Mouse (Mus musculus): Measurements from ENCODE around the gene Lztr1. TPM values are rescaled to one million over a fixed set of nuclear protein-coding genes. Genes with fewer than 3 reads are reported as not detected.

The Lztr1 gene
- 35.0 and 51.1 TPM in 2 replicates for total RNA-seq (2014; fragmentation: Nextera tagmentation)
- total RNA-seq (2017) = 47.1 and 73.7 TPM in 2 replicates

- peak; percentile 93 for ATAC-seq (replicated peaks; ENCODE audit: poor library complexity, severe bottlenecking)
Measured at GRCm38 (mm10) chr16:17508546-17509239, at the start of gene Lztr1. Gene Lztr1 (plus strand): TSS chr16:17508688.

DNA sequence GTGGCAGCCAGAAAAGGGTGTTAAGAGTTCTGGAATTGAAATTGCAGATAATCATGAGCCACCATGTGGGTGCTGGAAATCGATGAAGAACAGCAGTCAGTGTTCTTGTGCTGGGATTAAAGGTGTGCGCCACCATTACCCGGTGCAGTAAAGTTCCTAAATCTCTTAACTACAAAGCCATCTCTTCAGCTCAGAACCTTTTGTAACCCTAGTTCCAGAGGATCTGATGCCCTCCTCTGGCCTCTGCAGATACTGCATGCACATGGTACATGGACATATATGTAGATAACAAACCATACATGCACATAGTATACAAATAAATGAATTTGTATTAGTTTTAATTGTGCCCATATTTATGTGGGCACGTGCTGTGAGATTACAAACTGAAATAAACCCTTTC is 48.2 kb upstream of the Lztr1 start:
- ATAC-seq (replicated peaks; ENCODE audit: poor library complexity, severe bottlenecking) = peak; percentile 68

DNA sequence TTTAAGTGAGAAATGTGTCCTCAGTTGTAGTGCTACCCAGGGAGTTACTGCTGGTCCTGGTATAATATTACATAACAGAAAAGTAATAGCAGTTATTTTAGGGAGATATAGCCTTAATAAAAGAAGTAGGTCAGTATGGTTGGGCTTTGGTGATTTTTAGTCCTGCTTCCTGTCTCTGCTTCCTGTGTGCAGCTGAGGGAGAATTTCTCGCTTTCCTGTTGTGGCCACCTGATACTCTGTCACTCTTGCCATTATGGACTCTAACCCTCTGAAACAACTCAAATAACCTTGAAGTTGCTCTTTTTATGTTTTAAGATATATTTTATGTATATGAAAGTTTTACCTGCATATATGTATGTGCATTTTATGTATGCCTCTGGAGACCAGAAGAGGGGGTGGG is 46.9 kb upstream of the Lztr1 start:
- peak; percentile 42; the same call in 1 of the 2 replicates for ATAC-seq (replicated peaks; ENCODE audit: poor library complexity, severe bottlenecking)

GRCm38 (mm10) chr16:17463184-17463583 is 45.3 kb upstream of the Lztr1 start:
- ATAC-seq (replicated peaks; ENCODE audit: poor library complexity, severe bottlenecking) = no peak

- no peak for ATAC-seq (replicated peaks; ENCODE audit: poor library complexity, severe bottlenecking)
Measured at GRCm38 (mm10) chr16:17466875-17467663, 41.4 kb upstream of the Lztr1 start.

DNA sequence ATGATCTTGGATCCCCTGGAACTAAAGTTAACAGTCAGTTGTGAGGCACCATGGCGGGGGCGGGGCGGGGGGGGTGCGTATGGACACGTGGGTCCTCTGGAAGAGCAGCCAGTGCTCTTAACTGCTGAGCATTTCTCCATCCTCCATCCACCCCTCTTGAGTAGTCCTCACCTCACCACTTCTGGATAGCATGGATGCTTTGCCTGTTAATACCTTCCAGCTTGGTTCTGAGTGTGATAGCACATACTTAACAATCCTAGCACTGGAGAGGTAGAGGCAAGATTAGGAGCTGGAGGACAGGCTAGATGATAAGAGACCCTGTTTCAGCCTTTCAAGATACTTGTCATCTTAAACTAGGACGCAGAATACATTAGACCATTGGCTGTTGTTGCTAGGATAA is 36.0 kb upstream of the Lztr1 start:
- no peak for ATAC-seq (replicated peaks; ENCODE audit: poor library complexity, severe bottlenecking)

DNA sequence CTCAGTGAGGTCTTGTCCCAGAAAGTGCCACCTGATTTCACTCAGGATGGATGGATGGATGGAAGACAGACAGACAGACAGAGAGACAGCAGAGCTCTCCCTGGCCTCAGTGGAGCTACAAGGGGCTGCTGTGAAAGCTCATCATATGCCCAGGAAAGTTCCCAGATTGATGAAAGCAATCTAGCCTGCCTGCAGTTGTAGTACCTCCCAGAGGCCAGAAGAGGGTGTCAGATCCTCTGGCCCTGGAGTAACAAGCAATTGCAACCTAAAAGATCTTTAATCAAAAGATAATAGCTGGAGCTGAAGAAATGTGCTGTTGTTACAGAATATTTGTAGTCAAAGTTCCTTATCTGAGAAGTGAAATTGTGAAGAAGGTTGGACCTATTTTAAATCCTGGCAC is 34.4 kb upstream of the Lztr1 start:
- peak; percentile 61; the same call in 1 of the 2 replicates for ATAC-seq (replicated peaks; ENCODE audit: poor library complexity, severe bottlenecking)

DNA sequence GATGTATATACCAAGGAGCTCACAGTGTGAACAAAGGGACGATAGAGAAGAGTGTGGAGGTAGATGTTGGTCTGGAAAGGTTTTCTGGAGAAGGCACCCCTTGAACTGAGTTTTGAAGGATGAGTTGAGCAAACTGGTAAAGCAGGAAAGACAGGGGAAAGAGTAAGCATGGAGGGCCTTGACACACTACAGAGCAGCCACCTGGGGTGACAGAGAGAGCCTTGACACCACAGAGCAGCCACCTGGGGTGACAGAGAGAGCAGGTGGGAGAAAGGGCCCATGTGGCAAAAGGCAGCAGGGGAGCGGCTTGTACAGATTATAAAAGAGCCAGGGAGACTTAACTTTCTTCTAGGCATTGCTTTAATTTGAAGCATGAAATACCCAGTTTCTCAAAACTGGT is 33.7 kb upstream of the Lztr1 start:
- ATAC-seq (replicated peaks; ENCODE audit: poor library complexity, severe bottlenecking) = no peak

GRCm38 (mm10) chr16:17475326-17475725 is 33.2 kb upstream of the Lztr1 start:
- ATAC-seq (replicated peaks; ENCODE audit: poor library complexity, severe bottlenecking) = no peak

DNA sequence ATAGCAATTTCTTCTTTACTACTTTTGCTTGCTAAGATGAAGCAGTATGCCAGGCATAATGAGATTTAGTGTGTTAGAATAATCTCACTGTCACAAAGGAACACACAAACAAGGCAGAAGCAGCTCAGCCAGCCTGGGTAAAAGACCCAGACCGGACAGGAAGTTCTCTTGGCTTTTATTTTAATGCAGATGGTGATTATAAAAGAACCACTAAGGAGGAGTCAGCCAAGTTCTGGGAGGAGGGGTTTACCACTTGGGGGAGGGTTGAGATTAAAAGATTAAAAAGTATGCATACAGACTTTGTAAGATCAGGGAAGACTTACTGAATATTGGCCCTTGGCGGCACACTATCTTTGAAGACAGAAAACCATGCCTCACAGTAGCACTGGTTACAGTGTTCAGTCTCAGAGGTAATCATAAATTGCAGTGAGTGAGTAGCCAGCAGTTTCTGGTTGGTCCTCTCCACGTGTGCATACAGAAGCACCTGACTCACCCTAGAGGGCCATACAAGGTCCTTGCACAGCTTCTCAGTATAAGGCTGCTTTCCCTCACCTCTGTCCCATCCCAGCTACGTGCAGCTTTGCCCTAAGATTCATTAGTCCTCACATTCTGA is 30.1 kb upstream of the Lztr1 start:
- ATAC-seq (replicated peaks; ENCODE audit: poor library complexity, severe bottlenecking) = no peak

- no peak for ATAC-seq (replicated peaks; ENCODE audit: poor library complexity, severe bottlenecking)
Measured at GRCm38 (mm10) chr16:17481465-17481864, 27.0 kb upstream of the Lztr1 start.

GRCm38 (mm10) chr16:17486505-17486904 is 22.0 kb upstream of the Lztr1 start:
- ATAC-seq (replicated peaks; ENCODE audit: poor library complexity, severe bottlenecking) = no peak

- ATAC-seq (replicated peaks; ENCODE audit: poor library complexity, severe bottlenecking) = no peak
Measured at GRCm38 (mm10) chr16:17488478-17489468, 19.7 kb upstream of the Lztr1 start.

DNA sequence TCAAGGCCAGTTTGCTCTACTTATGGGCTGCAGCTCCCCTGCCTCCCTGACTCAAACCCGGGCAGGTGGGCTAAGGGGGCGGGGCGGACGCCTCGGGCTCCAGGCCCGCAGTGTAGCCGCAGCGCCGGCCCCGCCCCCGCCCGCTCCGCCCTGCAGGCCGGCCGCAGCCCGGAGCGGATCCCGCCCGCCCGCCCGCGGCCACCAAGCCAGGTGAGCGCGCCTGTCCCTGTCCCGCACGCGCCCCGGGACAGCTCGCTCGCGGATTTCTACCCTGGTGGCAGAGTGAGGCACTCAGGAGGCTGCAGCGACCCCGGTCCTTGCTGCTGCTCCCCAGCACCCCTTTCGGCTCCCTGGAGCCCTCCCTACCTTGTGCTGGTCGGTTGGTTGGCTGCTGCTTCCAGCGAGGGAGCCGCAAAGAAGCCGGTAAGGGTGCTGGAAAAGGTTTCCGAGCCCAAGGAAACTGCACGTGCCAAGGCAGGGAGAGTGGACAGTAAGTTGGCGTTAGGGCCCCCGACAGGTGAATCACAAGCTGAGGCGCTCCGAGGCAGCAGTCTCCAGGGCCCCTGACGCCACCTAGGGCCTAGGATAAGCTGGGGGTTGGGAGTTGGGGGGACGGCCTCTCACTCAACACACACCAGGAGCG is 18.9 kb upstream of the Lztr1 start, which contains the start of gene Aifm3:
Gene Aifm3, plus strand, starts transcription at position 143 of the 643 bp plus-strand sequence.
- peak; percentile 31 for ATAC-seq (replicated peaks; ENCODE audit: poor library complexity, severe bottlenecking)

- ATAC-seq (replicated peaks; ENCODE audit: poor library complexity, severe bottlenecking) = no peak
Measured at GRCm38 (mm10) chr16:17491154-17491553, 17.3 kb upstream of the Lztr1 start.

DNA sequence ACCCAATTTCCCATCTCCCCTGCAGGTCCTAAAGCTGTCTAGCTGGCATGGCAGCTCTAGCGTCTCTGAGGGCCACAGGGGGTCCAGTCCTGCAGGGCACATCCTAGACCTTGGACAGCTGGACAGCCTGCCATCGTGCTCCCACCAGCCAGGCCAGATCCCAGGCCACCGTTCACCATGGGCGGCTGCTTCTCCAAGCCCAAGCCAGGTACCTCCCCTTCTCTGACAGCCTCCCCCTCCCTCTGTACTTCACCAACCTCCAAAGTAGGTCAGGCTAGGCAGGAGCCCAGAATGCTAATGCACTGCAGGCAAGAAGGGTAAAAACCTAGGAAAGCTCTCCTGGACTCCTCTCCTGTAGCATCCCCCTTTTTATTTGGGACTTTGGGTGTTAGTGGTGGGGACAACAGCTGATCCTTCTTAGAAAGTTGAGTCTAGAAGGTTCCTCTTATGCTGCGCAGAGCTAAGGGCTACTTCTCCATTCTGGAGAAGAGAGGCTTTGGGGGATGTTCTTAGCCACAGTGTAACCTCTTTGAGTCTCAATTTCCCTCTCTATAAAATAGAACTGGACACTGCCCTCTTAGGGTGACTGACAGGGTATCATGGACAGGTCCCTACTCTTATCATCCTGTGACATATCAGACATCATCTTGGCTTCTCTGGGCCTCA is 16.5 kb upstream of the Lztr1 start:
- ATAC-seq (replicated peaks; ENCODE audit: poor library complexity, severe bottlenecking) = peak; percentile 74

DNA sequence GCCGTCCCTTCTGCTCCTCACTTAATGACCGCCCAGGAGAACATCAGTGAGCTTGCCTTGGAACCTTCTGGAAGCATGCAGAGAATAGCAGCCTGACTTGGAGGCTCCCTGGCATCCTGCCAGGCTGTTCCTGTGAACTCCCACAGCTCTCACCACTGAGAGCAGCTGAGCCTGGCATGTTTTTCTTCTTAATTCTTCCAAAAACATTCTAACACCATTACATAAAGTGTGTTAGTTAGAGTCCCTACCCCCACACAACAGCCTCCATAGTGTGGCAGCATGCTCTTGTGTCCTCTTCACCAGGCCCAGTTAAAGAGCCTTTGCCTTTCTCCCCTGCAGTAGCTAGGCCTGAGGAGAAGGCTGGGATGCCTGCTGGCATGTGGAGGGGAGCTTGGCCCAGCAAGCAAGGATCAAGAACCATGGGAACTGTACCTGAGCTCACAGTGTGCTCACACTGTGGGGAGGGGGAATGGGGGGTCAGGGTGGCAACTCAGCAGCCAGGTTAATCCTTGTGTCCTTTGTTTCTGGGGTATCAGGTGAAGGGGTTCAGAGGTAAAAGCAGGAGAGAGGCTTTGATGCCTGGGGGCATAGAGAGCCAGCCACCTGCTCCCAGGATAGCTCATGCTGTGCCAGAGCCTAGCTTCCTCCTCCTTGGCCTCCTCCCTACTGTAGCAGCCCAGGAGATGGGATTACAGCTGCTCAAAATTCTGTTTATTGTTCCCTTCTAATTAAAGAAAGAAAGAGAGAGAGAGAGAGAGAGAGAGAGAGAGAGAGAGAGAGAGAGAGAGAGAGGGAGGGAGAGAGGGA is 11.8 kb upstream of the Lztr1 start:
- no peak for ATAC-seq (replicated peaks; ENCODE audit: poor library complexity, severe bottlenecking)

GRCm38 (mm10) chr16:17499249-17499883 is 9.1 kb upstream of the Lztr1 start:
- no peak for ATAC-seq (replicated peaks; ENCODE audit: poor library complexity, severe bottlenecking)
